Mouse (Mus musculus): ENCODE data around the gene Dcxr. TPM values are rescaled to one million over a fixed set of nuclear protein-coding genes. Genes with fewer than 3 reads are reported as not detected.

Dcxr gene
- polyA plus RNA-seq, 1 experiment from 2014 or later = 13.0 TPM

DNA sequence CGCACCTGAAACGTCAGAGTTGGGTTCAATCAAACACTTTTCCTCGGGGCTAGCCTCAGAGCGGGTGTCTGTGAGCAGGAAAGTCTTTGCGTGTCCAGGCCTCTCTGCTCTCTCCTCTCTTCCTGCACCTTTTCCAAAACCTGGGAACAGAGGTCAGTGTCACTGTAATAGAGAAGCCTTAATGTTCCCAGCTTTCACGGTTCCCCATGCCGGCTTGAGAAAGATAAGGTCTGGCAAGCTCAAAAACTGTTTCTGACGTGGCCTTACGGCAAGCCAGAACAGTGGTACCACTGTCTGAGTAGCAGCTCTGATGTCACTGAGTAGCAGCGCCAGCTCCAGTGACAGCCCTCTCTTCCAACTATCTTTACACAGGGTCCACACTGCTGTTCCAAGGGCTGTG lies 12.5 kb downstream of the Dcxr start:
- ATAC-seq (ENCODE audit: low read depth) = no peak
- Histone ChIP-seq H3K27ac (replicated peaks) (peak overlapping the region; percentile 66), H3K4me2 (peak overlapping the region; percentile 99), H3K9me3 (no peaks in the 10 kb centered on the region), H3K9ac (peak overlapping the region; percentile 84), H3K4me1 (replicated peaks) (peaks cover 32% of the 10 kb centered on the region), H3K36me3 (peaks cover 62% of the 10 kb centered on the region), H3K4me3 (peak overlapping the region; percentile 51), H3K27me3 (no peaks in the 10 kb centered on the region)
- WGBS = 56% methylated on average over 10 of the region's 10 CpGs

DNA sequence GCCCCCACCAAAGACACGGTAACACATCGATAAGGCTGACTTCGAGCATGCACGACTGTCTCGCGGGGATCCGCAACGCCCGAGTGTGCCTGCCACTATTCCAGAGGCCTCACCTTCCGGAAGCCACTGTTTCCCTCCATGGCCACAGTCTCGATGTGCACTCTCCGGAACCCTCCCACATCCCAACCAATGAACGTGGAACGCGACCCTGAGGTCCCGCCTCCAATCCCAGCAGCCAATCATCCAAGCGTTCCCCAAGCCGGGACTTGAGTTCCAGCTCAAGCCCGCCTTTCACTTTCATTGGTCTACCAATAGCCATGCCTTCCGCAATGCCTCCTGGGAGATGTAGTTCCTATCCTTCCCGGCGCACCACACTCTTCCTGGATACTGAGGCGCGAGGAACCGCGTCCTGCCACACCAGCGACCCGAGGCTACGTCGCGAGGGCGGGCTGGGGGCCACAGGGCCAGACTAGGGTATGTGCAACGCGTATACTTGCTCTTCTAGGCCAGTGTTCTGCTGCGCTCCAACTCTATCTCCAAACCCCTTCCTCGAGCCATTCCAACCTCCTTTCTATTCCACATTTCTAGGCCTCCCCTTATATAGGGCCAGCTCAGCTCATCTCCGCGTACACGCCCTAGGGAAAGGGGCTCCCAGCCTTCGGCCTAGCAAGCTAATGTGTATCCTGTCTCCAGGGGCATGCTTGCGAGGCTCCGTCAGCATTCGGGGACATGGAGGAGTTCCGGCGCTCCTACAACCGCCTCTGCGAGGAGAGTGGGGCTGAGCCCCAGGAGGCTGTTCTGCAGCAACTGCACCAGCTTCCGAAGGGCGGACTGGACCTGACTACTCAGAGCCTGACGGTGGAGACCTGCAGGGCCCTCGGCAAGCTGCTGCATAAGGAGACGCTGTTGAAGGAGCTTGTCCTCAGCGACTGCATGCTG lies 13.2 kb downstream of the Dcxr start, which contains the start of the genes Cenpx and Lrrc45:
Gene Cenpx (minus strand): TSS at position 159 of the 939 bp plus-strand sequence.
Gene Lrrc45 (plus strand): TSS at position 346 of the 939 bp plus-strand sequence.
- H3K27me3 ChIP-seq = no peaks in the 10 kb centered on the region
- peaks cover 62% of the 10 kb centered on the region for H3K36me3 ChIP-seq
- H3K4me3 ChIP-seq = peak within 1 kb of the TSS; percentile 51
- peaks cover 32% of the 10 kb centered on the region for H3K4me1 ChIP-seq (replicated peaks)
- ATAC-seq (ENCODE audit: low read depth) = peak; percentile 97
- H3K9ac ChIP-seq = peak within 1 kb of the TSS; percentile 84
- H3K27ac ChIP-seq (replicated peaks) = peak within 1 kb of the TSS; percentile 83
- no peaks in the 10 kb centered on the region for H3K9me3 ChIP-seq
- H3K4me2 ChIP-seq = peak within 1 kb of the TSS; percentile 99
- WGBS = 1% methylated on average over 53 of the region's 53 CpGs

DNA sequence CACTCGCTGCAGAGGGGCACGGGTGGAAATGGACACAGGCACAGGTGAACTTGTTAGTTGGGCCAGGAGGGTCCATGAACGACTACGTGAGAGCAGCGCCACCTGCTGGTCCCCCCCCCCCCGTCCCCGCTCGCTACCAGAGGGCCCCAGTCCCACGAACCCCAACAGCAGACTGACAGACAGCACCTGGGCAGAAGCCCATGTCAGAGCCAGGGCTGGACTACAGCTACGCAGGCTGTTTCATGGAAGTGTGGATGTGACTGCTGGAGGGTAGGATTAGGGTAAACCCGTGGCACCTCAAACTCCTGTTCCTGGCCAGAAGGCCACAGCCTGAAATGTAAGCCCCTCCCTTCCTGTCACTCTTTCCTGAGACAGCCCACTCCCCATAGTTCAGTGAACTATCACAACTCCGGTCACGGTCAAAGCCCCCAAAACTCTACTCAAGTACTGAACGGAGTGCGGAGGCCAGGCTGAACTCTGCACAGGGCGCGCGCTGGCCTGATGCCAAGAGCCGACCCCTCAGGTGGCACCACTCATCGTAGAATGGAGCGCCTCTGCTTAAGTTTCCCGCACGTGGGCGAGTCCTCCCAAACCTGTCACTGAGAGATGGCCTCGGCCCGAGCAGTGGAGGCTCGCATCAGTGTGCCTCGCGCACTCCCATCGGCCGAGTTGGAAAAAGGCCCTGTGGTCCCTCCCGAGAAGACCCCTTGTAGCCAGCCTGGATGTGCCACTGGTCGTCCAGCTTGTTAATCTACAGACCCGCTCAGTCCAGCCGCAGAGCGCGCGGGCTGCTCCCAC lies 14.1 kb downstream of the Dcxr start:
- peak overlapping the region; percentile 99 for H3K4me2 ChIP-seq
- peak overlapping the region; percentile 75 for H3K9ac ChIP-seq
- H3K27me3 ChIP-seq = no peaks in the 10 kb centered on the region
- H3K27ac ChIP-seq (replicated peaks) = peak overlapping the region; percentile 83
- WGBS = under 1% methylated on average over 38 of the region's 38 CpGs
- ATAC-seq (ENCODE audit: low read depth) = peak; percentile 49
- H3K36me3 ChIP-seq = peaks cover 58% of the 10 kb centered on the region
- no peaks in the 10 kb centered on the region for H3K9me3 ChIP-seq
- peak overlapping the region; percentile 51 for H3K4me3 ChIP-seq
- H3K4me1 ChIP-seq (replicated peaks) = peaks cover 32% of the 10 kb centered on the region

DNA sequence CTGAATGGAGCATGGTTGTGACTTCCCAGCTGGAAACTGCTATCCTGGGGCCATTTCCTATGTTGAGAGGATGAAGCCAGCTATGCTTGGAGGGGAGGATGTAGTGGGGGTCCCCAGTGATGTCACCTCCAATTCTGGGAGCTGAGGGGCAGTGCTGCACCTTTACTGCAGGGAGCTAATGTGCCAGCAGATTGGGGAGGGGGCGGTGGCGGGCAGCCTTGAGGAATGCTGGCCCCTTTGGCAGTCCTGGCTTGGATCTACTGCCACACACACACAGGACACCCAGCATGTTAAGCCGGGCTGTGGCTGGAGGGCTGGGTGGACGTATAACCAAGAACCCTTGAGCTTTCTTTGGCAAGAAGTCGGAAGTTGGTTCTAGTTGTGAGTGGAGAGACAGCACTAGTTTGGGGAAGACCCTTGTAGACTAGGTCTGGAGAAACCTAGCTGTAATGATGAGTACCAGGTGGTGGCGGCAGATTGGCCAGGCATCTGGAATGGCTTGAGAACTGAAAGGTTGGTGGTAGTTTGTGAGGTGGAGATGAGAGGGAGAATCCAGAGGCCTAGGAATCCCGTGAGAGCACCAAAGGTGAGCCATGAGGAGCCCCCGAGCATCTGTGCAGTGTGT lies 15.0 kb downstream of the Dcxr start:
- 58% methylated on average over 8 of the region's 8 CpGs for WGBS
- peak overlapping the region; percentile 51; the same call in 1 of the 2 replicates for H3K4me3 ChIP-seq
- H3K27ac ChIP-seq (replicated peaks) = no peak overlapping the region
- peaks cover 49% of the 10 kb centered on the region for H3K36me3 ChIP-seq
- peak overlapping the region; percentile 99 for H3K4me2 ChIP-seq
- H3K4me1 ChIP-seq (replicated peaks) = peaks cover 35% of the 10 kb centered on the region
- no peaks in the 10 kb centered on the region for H3K27me3 ChIP-seq
- H3K9me3 ChIP-seq = no peaks in the 10 kb centered on the region
- peak overlapping the region; percentile 75; the same call in 1 of the 2 replicates for H3K9ac ChIP-seq
- ATAC-seq (ENCODE audit: low read depth) = no peak

DNA sequence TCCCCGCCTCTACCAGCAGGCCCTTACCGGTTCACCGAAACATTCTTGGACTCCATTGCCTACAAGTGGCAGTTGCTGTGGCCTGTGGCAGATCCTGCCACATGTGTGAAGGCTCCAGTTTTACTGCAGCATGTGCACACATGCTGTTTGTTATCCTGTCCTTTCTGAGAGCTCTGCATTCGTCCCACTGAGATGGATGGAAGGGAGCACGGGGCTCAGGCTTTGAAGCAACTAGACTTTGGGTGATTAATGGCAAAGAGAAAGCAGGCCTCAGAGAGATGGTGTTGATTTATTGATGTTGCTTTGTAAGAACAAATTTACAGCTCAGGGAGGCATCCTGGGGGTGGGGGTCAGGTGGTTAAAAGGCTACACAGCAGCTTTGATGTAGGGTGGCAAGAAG lies 16.4 kb downstream of the Dcxr start:
- Histone ChIP-seq H3K9ac (no peak overlapping the region), H3K27me3 (no peaks in the 10 kb centered on the region)
- 24% methylated on average over 5 of the region's 5 CpGs for WGBS

DNA sequence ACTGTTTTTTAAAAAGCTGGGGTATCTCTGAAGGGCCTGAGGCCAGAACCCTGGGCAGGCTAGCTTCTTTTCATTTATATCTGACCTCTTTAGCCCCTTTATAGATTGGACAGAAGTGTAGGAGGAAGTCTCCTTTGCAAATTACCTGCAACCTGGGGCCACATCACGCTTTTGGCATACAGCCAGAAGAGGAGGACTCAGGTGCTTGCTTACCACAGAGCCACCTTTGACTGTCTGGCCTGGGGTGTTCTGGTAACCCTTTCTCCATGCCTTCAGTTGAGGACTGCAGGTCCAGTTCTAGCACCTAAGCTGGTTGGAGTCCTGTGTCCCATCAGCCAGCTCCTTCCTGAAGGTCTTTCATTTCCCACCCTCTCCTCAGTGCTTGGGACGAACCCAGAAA lies 17.5 kb downstream of the Dcxr start:
- WGBS = 86% methylated on average over 2 of the region's 2 CpGs
- H3K36me3 ChIP-seq = peaks cover 31% of the 10 kb centered on the region
- no peaks in the 10 kb centered on the region for H3K27me3 ChIP-seq
- H3K4me3 ChIP-seq = no peak overlapping the region
- peaks cover 53% of the 10 kb centered on the region for H3K4me1 ChIP-seq (replicated peaks)
- ATAC-seq (ENCODE audit: low read depth) = no peak
- no peak overlapping the region for H3K27ac ChIP-seq (replicated peaks)
- no peak overlapping the region for H3K9ac ChIP-seq
- no peak overlapping the region for H3K4me2 ChIP-seq
- no peaks in the 10 kb centered on the region for H3K9me3 ChIP-seq

More for the DNA sequence above, 16.4 kb downstream of the Dcxr start:
- Histone ChIP-seq H3K36me3 (peaks cover 36% of the 10 kb centered on the region), H3K9me3 (no peaks in the 10 kb centered on the region), H3K4me3 (no peak overlapping the region), H3K4me2 (no peak overlapping the region), H3K4me1 (replicated peaks) (peaks cover 47% of the 10 kb centered on the region), H3K27ac (replicated peaks) (no peak overlapping the region)
- no peak for ATAC-seq (ENCODE audit: low read depth)

DNA sequence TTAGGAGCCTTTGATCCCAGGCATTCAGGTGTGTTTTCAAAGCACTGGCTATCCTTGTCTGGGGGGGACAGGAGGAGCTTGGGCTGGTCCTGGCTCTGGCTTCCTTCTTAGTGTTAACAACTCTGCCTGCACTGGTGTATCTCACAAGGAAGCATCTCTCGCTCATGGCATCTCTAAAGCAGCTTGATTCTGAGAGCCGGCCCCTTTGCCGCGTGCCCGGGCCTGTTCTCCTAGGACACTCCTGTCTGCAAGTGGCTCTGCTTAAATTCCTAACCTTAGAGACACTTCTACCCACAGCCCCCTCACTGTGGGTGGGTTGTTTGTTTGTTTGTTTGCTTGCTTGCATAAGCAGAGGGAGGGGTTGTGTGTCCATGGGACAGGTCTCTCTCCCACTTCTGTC lies 19.1 kb downstream of the Dcxr start:
- Histone ChIP-seq H3K9ac (no peak overlapping the region), H3K4me3 (no peak overlapping the region), H3K36me3 (peaks cover 40% of the 10 kb centered on the region), H3K27ac (replicated peaks) (no peak overlapping the region), H3K4me1 (replicated peaks) (peaks cover 56% of the 10 kb centered on the region), H3K27me3 (no peaks in the 10 kb centered on the region), H3K9me3 (no peaks in the 10 kb centered on the region), H3K4me2 (no peak overlapping the region)
- WGBS = 35% methylated on average over 5 of the region's 5 CpGs
- no peak for ATAC-seq (ENCODE audit: low read depth)

DNA sequence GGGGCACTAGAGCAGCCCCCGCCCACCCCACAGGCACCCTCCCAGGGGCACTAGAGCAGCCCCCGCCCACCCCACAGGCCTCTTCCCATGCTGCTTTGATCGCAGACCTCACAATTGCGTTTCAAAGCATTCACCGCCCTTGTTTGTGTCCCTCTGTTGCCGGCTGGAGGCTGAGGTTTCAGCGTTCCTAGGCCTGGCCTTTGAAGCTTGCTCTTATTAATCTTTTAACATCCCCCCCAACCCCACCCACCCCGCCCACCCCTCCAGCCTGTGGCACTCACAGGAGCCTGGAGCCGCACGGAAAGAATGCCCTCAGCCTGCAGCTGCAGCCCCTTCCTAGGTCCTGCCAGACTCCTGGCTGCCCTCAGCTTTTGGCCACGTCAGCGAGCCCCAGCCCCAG lies 19.9 kb downstream of the Dcxr start:
- Histone ChIP-seq H3K9ac (peak overlapping the region; percentile 50; the same call in 1 of the 2 replicates), H3K27me3 (no peaks in the 10 kb centered on the region), H3K27ac (replicated peaks) (no peak overlapping the region), H3K4me3 (no peak overlapping the region), H3K4me1 (replicated peaks) (peaks cover 49% of the 10 kb centered on the region), H3K4me2 (no peak overlapping the region), H3K9me3 (no peaks in the 10 kb centered on the region), H3K36me3 (peaks cover 45% of the 10 kb centered on the region)
- ATAC-seq (ENCODE audit: low read depth) = no peak
- 7% methylated on average over 12 of the region's 12 CpGs for WGBS

DNA sequence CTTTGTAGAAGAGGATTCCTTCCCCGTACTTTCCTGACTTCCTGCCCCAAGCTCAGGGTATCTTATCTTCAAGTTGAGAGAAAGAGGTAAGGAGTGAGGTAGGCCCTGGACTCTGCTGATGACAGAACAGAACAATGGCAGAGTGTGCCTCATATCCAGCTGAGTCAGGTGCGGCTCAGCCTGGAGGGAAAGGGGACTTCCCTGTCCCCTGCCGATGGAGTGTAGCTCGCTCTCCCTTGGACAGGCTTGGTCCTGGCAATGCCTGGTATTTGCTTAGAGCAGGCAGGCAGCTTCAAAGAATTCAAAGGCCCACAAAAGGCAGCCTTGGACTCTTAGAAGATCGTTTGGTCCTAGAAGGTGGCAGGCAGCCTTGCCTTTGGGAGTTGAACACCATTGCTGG lies 21.0 kb downstream of the Dcxr start:
- no peaks in the 10 kb centered on the region for H3K9me3 ChIP-seq
- no peaks in the 10 kb centered on the region for H3K27me3 ChIP-seq
- no peak overlapping the region for H3K27ac ChIP-seq (replicated peaks)
- 59% methylated on average over 5 of the region's 5 CpGs for WGBS
- ATAC-seq (ENCODE audit: low read depth) = no peak
- H3K36me3 ChIP-seq = peaks cover 51% of the 10 kb centered on the region
- no peak overlapping the region for H3K4me2 ChIP-seq
- H3K4me3 ChIP-seq = no peak overlapping the region
- H3K4me1 ChIP-seq (replicated peaks) = peaks cover 42% of the 10 kb centered on the region
- H3K9ac ChIP-seq = 0 out of 2 replicates have a peak overlapping the region, but pooled peaks have one; percentile 8

DNA sequence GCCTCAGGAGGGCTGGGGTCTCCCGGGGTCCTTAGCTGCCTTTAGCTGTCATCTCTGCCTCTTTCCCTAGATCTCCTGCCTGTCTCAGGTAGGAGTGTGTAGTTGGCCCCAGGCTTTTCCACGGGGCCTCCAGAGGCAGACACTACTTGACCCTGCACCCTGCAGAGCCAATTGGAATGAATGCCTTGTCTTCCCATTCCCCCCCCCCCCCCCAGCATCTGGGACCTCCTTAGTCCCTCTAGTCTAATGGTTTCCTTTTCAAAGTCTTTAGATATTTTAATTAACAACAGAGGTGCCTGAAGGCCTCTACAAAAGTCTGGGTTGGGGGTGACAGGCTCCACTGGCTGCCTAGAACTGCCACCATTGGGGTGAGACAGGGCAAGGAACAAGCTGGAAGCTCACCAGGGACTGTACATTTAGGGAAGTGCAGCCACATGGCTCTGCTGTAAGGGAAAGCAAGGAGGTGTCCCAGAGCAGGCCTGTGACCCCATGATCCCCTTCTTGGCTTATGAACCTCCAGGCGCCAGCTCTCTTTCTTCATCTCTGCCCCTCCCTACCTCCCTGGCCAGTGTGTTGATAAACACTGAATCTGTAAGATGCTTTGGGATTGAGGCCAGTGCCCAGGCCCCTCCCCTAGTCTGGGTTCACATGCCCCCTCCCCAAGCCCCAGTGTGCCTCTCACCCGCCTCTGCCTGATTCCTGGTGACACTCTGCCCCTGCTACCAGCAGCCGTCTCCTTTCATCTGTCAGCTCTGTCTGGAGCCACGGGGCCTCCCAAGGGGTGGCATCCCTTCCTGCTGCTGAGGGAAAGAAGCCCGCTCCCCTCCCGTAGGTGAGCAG lies 22.4 kb downstream of the Dcxr start:
- H3K27ac ChIP-seq (replicated peaks) = 0 out of 2 replicates have a peak overlapping the region, but pooled peaks have one; percentile 28
- peak overlapping the region; percentile 47; the same call in 1 of the 2 replicates for H3K9ac ChIP-seq
- H3K4me2 ChIP-seq = no peak overlapping the region
- WGBS = 21% methylated on average over 8 of the region's 8 CpGs
- H3K4me3 ChIP-seq = no peak overlapping the region
- H3K4me1 ChIP-seq (replicated peaks) = peaks cover 38% of the 10 kb centered on the region
- H3K9me3 ChIP-seq = no peaks in the 10 kb centered on the region
- 0 out of 2 replicates have a peak, but pooled peaks have one; percentile 2 for ATAC-seq (ENCODE audit: low read depth)
- no peaks in the 10 kb centered on the region for H3K27me3 ChIP-seq
- peaks cover 51% of the 10 kb centered on the region for H3K36me3 ChIP-seq
